Mouse (Mus musculus): Measurements from ENCODE around the gene 2410137M14Rik.

- TF ChIP-seq EP300 (optimal IDR thresholded peaks at IDR 0.05) (no peak), CTCF (IDR thresholded peaks at IDR 0.05; ENCODE audit: low read depth) (no peak)
Observed at GRCm38 (mm10) chr17:36953062-36953461, 28.0 kb downstream of the 2410137M14Rik start.

All from stomach, postnatal 0 days (tissue).